Mouse (Mus musculus) cerebellum, postnatal 36 days (tissue): ENCODE results near the gene Cyp27a1.
A peak's percentile ranks its signal among the peaks of the same experiment; 100 is the strongest.

ENCODE experiments used
- DNase-seq, 2 experiments: peaks; one replicate each; pipeline ENCODE4 v3.0.0; 2021 to 2022; ENCODE audit warnings: mixed read lengths in 2 of 2

The Cyp27a1 gene

DNA sequence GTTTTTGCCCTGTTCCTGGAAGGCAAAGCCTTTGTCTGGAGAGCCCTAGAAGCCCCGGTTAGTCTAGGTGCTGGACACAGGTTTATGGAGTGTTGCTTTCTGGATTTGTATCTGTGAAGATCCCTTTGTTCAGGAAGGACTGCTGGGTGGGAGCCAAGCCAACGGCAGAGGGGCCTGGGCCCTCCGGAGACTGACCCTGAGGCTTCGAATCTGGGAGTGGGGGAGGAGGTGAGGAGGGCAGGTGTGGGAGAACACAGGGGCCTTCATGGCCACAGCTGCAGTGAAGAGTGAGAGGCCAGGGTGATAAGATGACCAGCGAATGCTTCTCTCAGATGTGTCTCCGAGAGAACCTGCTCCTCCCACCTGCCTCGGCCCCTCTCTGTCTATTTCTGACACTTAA lies 60.7 kb downstream of the Cyp27a1 start:
- DNase-seq = no peak

DNA sequence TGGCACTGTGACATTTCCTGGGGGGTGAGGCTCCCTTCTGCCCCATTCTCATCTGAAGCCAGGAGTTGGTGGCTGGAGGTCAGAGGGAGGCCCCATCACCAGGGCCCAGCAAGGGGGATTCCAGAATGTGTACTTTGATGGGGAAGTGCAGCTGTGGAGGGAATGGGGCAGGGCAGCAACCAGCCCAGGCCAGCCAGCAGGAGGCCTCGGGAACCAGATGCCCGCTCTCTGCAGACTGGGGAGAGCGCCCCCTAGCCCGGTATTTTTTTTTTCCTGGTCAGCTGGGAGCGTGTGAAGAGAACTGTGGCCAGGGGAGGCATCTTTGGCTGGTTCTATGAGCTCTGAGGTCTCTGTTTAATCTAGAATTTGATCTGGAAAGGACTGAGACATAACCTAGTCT lies 62.4 kb downstream of the Cyp27a1 start:
- DNase-seq = no peak

DNA sequence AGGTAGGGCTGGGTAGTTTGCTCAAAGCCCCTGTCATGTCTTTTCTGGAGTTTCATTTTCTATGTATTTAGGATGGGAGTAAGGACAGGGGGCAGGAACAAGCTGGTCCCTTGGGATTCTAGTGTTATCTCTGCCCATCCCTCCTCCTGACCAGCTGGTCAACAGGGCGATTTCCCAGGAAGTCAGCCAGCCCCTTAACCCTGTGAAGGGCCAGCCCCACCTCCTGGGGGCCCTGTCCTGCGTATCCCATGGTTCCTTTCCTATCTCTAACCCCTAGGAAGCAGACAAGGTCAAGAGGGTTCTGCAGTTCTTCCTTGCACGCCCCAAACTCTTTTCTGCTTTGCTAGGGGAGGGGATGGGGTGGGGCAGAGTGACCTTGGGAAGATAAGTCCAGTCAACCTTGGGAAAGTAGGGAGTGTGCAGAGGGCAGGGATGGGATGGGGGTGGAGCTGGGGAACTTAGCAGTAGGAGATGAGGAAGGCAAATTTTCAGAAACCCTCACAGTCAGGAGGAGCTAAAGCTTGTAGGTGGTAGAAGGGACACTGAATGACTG lies 65.6 kb downstream of the Cyp27a1 start:
- no peak for DNase-seq

DNA sequence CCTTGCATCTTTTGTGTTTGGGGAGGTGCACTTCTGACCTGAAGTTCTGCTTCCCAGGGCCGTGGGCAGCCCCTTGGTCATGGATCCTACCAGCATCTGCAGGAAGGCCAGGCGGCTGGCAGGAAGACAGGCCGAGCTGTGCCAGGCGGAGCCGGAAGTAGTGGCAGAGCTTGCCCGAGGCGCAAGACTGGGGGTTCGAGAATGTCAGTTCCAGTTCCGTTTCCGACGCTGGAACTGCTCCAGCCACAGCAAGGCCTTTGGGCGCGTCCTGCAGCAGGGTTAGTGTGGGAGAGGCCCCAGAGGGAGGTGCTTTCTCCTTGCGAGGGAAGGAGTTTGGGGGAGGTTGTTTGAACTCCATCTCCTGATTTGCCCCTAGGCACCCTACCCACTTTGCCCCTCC lies 68.7 kb downstream of the Cyp27a1 start:
- no peak for DNase-seq

DNA sequence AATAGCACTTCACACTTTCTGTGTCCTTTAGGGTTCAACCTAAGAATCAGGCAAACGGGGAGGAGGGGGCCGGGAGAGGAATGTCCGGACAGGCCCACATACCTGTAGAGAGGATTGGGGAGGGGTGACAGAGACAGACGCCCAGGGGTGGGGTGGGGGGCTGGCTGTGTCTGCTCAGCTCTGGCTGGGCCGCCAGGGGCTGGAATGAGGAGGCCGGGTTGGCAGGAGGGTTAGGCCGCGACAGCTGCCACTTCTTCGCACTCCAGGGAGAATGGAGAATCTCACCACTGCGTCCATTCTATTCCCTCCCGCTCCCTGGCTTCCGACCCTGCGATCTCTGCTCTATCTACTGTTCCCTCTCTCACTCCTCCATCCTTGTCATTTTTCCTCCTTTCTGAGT lies 70.2 kb downstream of the Cyp27a1 start:
- DNase-seq = no peak

DNA sequence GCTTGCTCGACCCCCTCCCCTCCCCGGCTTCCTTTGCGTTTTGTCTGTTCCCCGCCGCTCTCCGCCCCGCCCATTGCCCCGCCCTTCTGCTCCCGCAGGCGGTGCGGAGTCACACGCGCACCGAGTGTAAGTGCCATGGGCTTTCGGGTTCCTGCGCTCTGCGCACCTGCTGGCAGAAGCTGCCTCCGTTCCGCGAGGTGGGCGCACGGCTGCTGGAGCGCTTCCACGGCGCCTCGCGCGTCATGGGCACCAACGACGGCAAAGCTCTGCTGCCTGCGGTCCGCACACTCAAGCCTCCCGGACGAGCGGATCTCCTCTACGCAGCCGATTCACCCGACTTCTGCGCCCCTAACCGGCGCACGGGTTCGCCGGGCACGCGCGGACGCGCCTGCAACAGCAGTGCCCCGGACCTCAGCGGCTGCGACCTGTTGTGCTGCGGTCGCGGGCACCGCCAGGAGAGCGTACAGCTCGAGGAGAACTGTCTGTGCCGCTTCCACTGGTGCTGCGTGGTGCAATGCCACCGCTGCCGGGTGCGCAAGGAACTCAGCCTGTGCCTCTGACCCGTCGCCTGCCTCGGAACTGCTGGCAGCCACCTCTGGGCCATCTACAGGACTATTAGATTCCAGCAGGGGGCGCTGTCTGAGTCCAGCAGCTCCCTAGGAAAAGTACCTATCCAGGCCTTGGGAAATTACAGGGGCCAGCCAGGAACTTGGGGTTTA lies 70.8 kb downstream of the Cyp27a1 start:
- DNase-seq = peak; percentile 50 to 58
